13 mouse cellular contexts compared by ENCODE assay signal in genomic region chr11:106174372-106174771, GRCm38 (mm10). TPM values are rescaled to one million over a fixed set of nuclear protein-coding genes. Genes with fewer than 3 reads are reported as not detected.
DNase-seq lines count a peak whose midpoint lies in the region; ATAC-seq lines count a peak whose summit lies in the region.
"Had no signal": no experiment of that assay in that cellular context is flagged by ENCODE, and none has a peak within 500 bp of the region (broad histone marks: within the 10 kb centered on the region; RNA-seq: fewer than 3 reads in every experiment).

No protein-coding gene starts in this region.

- H3K4me2 ChIP-seq in kidney, embryonic 16.5 days (replicated peaks; ENCODE audit: low read depth, low read length), result no peak overlapping the region
- H3K4me2 ChIP-seq in forebrain, embryonic 13.5 days, result no peak overlapping the region
- no peak overlapping the region for H3K4me2 ChIP-seq in forebrain, embryonic 12.5 days
- H3K4me2 ChIP-seq: lung, embryonic 15.5 days had no signal

- WGBS in kidney, embryonic 16.5 days, result 57% methylated on average over 5 of the region's 5 CpGs
- 84% methylated on average over 5 of the region's 5 CpGs for WGBS in forebrain, embryonic 13.5 days
- 85% methylated on average over 5 of the region's 5 CpGs for WGBS in forebrain, embryonic 12.5 days

- H3K4me1 ChIP-seq in kidney, embryonic 16.5 days (ENCODE audit: insufficient read depth, low read length), result no peaks in the 10 kb centered on the region
- H3K4me1 ChIP-seq in forebrain, embryonic 13.5 days, result no peaks in the 10 kb centered on the region
- no peaks in the 10 kb centered on the region for H3K4me1 ChIP-seq in forebrain, embryonic 12.5 days
- H3K4me1 ChIP-seq: lung, embryonic 15.5 days; midbrain, embryonic 10.5 days had no signal

- no peaks in the 10 kb centered on the region for H3K9me3 ChIP-seq in kidney, embryonic 16.5 days (ENCODE audit: low read length)
- H3K9me3 ChIP-seq in forebrain, embryonic 13.5 days (replicated peaks), result no peaks in the 10 kb centered on the region
- H3K9me3 ChIP-seq in forebrain, embryonic 12.5 days, result no peaks in the 10 kb centered on the region
- H3K9me3 ChIP-seq: lung, embryonic 15.5 days; midbrain, embryonic 10.5 days had no signal

- H3K9ac ChIP-seq in kidney, embryonic 16.5 days (replicated peaks; ENCODE audit: low read length), result no peak overlapping the region
- H3K9ac ChIP-seq in forebrain, embryonic 13.5 days, result no peak overlapping the region
- no peak overlapping the region for H3K9ac ChIP-seq in forebrain, embryonic 12.5 days
- H3K9ac ChIP-seq: lung, embryonic 15.5 days had no signal

- no peak overlapping the region for H3K4me3 ChIP-seq in kidney, embryonic 16.5 days (ENCODE audit: low read length)
- H3K4me3 ChIP-seq in forebrain, embryonic 13.5 days, result no peak overlapping the region
- H3K4me3 ChIP-seq in forebrain, embryonic 12.5 days (replicated peaks), result no peak overlapping the region
- H3K4me3 ChIP-seq: heart, adult 2 months; lung, embryonic 15.5 days; midbrain, embryonic 10.5 days had no signal

- no peak; the same call in 1 of the 2 replicates for ATAC-seq in kidney, embryonic 16.5 days (ENCODE audit: low FRiP score, low TSS enrichment)
- ATAC-seq in forebrain, embryonic 13.5 days, result no peak
- no peak for ATAC-seq in forebrain, embryonic 12.5 days (ENCODE audit: low FRiP score)
- ATAC-seq: intestine, embryonic 16.5 days had no signal

- no peaks in the 10 kb centered on the region for H3K27me3 ChIP-seq in kidney, embryonic 16.5 days (ENCODE audit: insufficient read depth, low read length)
- no peaks in the 10 kb centered on the region for H3K27me3 ChIP-seq in forebrain, embryonic 13.5 days
- no peaks in the 10 kb centered on the region for H3K27me3 ChIP-seq in forebrain, embryonic 12.5 days
- H3K27me3 ChIP-seq: lung, embryonic 15.5 days had no signal

- 0 out of 2 replicates have a peak, but pooled peaks cover 9% of the 10 kb centered on the region for H3K36me3 ChIP-seq in kidney, embryonic 16.5 days (ENCODE audit: insufficient read depth, low read length)
- peaks cover 24% of the 10 kb centered on the region for H3K36me3 ChIP-seq in forebrain, embryonic 13.5 days (ENCODE audit: poor library complexity, severe bottlenecking)
- peaks cover 17% of the 10 kb centered on the region for H3K36me3 ChIP-seq in forebrain, embryonic 12.5 days (replicated peaks)

- H3K27ac ChIP-seq in kidney, embryonic 16.5 days (ENCODE audit: low read length), result no peak overlapping the region
- H3K27ac ChIP-seq in forebrain, embryonic 13.5 days, result no peak overlapping the region
- no peak overlapping the region for H3K27ac ChIP-seq in forebrain, embryonic 12.5 days
- H3K27ac ChIP-seq: heart, adult 2 months; lung, embryonic 15.5 days; midbrain, embryonic 10.5 days had no signal

- DNase-seq in kidney, adult 18-20 months, result peak; percentile 68
- DNase-seq in brain, adult 2 months (ENCODE audit: low read depth, low spot score), result peak; percentile 62
- DNase-seq in cerebellum, postnatal 14 days, result peak; percentile 54 to 58
- peak; percentile 77 for DNase-seq in kidney, adult 9 months
- no peak for DNase-seq in left cerebral cortex, adult 9 months (ENCODE audit: low spot score in 2 of 2)
- DNase-seq: embryo, embryonic 11 days; heart, adult 2 months had no signal

RNA-seq across cellular contexts. Expression of gene Limd2, which starts 13.7 kb away (rescaled TPM):
- 207 and 214 TPM in 2 replicates for polyA plus RNA-seq in kidney, embryonic 16.5 days (2015; fragmentation: Nextera tagmentation; extraction: Ambion mirVana)
- polyA plus RNA-seq in forebrain, embryonic 13.5 days (2015; fragmentation: Nextera tagmentation; extraction: Ambion mirVana), result 253 and 279 TPM in 2 replicates
- polyA plus RNA-seq in forebrain, embryonic 12.5 days (2016; fragmentation: Nextera tagmentation; extraction: Ambion mirVana), result 289 and 300 TPM in 2 replicates

RNA-seq across cellular contexts. Expression of gene Gm10840, which starts 13.7 kb away (rescaled TPM):
- not detected in 2 replicates for polyA plus RNA-seq in kidney, embryonic 16.5 days (2015; fragmentation: Nextera tagmentation; extraction: Ambion mirVana)
- not detected in 2 replicates for polyA plus RNA-seq in forebrain, embryonic 13.5 days (2015; fragmentation: Nextera tagmentation; extraction: Ambion mirVana)
- not detected in 2 replicates for polyA plus RNA-seq in forebrain, embryonic 12.5 days (2016; fragmentation: Nextera tagmentation; extraction: Ambion mirVana)
- polyA plus RNA-seq: heart, adult 2 months; intestine, embryonic 16.5 days; lung, embryonic 15.5 days; midbrain, embryonic 10.5 days had no signal

RNA-seq across cellular contexts. Expression of gene Strada, which starts 27.6 kb away (rescaled TPM):
- polyA plus RNA-seq in kidney, embryonic 16.5 days (2015; fragmentation: Nextera tagmentation; extraction: Ambion mirVana), result 32.1 and 33.3 TPM in 2 replicates
- 33.4 and 33.5 TPM in 2 replicates for polyA plus RNA-seq in forebrain, embryonic 13.5 days (2015; fragmentation: Nextera tagmentation; extraction: Ambion mirVana)
- polyA plus RNA-seq in forebrain, embryonic 12.5 days (2016; fragmentation: Nextera tagmentation; extraction: Ambion mirVana), result 35.2 and 36.1 TPM in 2 replicates

RNA-seq across cellular contexts. Expression of gene Ccdc47, which starts 41.8 kb away (rescaled TPM):
- polyA plus RNA-seq in kidney, embryonic 16.5 days (2015; fragmentation: Nextera tagmentation; extraction: Ambion mirVana), result 96.0 and 101 TPM in 2 replicates
- 78.6 and 83.9 TPM in 2 replicates for polyA plus RNA-seq in forebrain, embryonic 13.5 days (2015; fragmentation: Nextera tagmentation; extraction: Ambion mirVana)
- 91.9 and 92.1 TPM in 2 replicates for polyA plus RNA-seq in forebrain, embryonic 12.5 days (2016; fragmentation: Nextera tagmentation; extraction: Ambion mirVana)

RNA-seq across cellular contexts. Expression of gene Ddx42, which starts 42.4 kb away (rescaled TPM):
- 81.5 and 88.1 TPM in 2 replicates for polyA plus RNA-seq in kidney, embryonic 16.5 days (2015; fragmentation: Nextera tagmentation; extraction: Ambion mirVana)
- polyA plus RNA-seq in forebrain, embryonic 13.5 days (2015; fragmentation: Nextera tagmentation; extraction: Ambion mirVana), result 93.0 and 102 TPM in 2 replicates
- 122 and 129 TPM in 2 replicates for polyA plus RNA-seq in forebrain, embryonic 12.5 days (2016; fragmentation: Nextera tagmentation; extraction: Ambion mirVana)

Comparison
In these comparisons a context has a peak if more than half of its experiments do, and no peak if none do; other contexts are left out.
1. DNase-seq: peak in kidney, adult 18-20 months (single experiment), brain, adult 2 months (single experiment), cerebellum, postnatal 14 days (2 of 2) and kidney, adult 9 months (single experiment); none in left cerebral cortex, adult 9 months (0 of 2).